Comparison of ENCODE assay signal across 9 mouse cellular contexts in the genomic region with DNA sequence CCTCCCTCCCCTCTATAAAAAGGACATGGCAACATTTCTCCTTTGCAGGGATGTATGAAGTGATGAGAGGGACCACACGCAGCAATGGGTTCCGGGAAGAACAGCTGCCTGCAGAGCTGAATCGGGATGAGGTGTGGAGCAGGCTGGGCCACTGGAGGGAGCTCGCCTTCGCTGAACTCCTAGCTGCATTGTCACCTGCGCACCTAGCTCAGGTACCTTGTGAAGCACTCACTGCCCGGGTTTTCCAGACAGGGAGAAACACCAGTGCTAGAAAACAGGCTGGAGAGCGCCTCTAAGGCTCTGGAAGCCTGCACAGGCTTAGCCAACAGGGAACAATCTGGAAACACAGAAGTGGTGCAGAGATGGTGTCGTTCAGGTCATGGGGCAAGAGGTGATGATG. TPM values are rescaled to one million over a fixed set of nuclear protein-coding genes. Genes with fewer than 3 reads are reported as not detected.
A peak's percentile ranks its signal among the peaks of the same experiment; 100 is the strongest.
DNase-seq lines count a peak whose midpoint lies in the region; ATAC-seq and TF ChIP-seq lines count a peak whose summit lies in the region.
"Had no signal": no experiment of that assay in that cellular context is flagged by ENCODE, and none has a peak within 500 bp of the region (broad histone marks: within the 10 kb centered on the region; RNA-seq: fewer than 3 reads in every experiment).

No protein-coding gene starts in this region.

- no peak overlapping the region for H3K27ac ChIP-seq in liver, embryonic 11.5 days (ENCODE audit: low read depth, low read length)
- no peak overlapping the region for H3K27ac ChIP-seq in liver, postnatal 0 days (ENCODE audit: low read depth)
- no peak overlapping the region for H3K27ac ChIP-seq in heart, embryonic 16.5 days (ENCODE audit: low read length)
- 0 out of 2 replicates have a peak overlapping the region, but pooled peaks have one; percentile 53 for H3K27ac ChIP-seq in neural tube, embryonic 12.5 days

- H3K36me3 ChIP-seq in liver, embryonic 11.5 days (ENCODE audit: control insufficient read depth, insufficient read depth, low read length) = no peaks in the 10 kb centered on the region
- H3K36me3 ChIP-seq in liver, postnatal 0 days (replicated peaks; ENCODE audit: insufficient read depth, low read length) = no peaks in the 10 kb centered on the region
- H3K36me3 ChIP-seq in heart, embryonic 16.5 days (ENCODE audit: control insufficient read depth, insufficient read depth) = no peaks in the 10 kb centered on the region
- no peaks in the 10 kb centered on the region for H3K36me3 ChIP-seq in neural tube, embryonic 12.5 days

- no peak for TF ChIP-seq EP300 in liver, postnatal 0 days (IDR thresholded peaks at IDR 0.05; ENCODE audit: low read depth)

- 13% methylated on average over 9 of the region's 9 CpGs for WGBS in liver, embryonic 11.5 days
- WGBS in liver, postnatal 0 days (ENCODE audit: insufficient replicate concordance) = 12% methylated on average over 9 of the region's 9 CpGs
- 7% methylated on average over 9 of the region's 9 CpGs for WGBS in heart, embryonic 16.5 days
- 8% methylated on average over 9 of the region's 9 CpGs for WGBS in neural tube, embryonic 12.5 days

- no peaks in the 10 kb centered on the region for H3K9me3 ChIP-seq in liver, embryonic 11.5 days (ENCODE audit: control insufficient read depth, low read length)
- H3K9me3 ChIP-seq in liver, postnatal 0 days (ENCODE audit: low read length) = no peaks in the 10 kb centered on the region
- no peaks in the 10 kb centered on the region for H3K9me3 ChIP-seq in heart, embryonic 16.5 days (replicated peaks; ENCODE audit: control insufficient read depth, low read length)
- no peaks in the 10 kb centered on the region for H3K9me3 ChIP-seq in neural tube, embryonic 12.5 days

- no peak overlapping the region for H3K9ac ChIP-seq in liver, embryonic 11.5 days (ENCODE audit: low read depth, low read length)
- H3K9ac ChIP-seq in liver, postnatal 0 days (replicated peaks) = no peak overlapping the region
- H3K9ac ChIP-seq in heart, embryonic 16.5 days (ENCODE audit: low read length) = no peak overlapping the region
- peak overlapping the region; percentile 58 for H3K9ac ChIP-seq in neural tube, embryonic 12.5 days

- no peak overlapping the region for H3K4me3 ChIP-seq in liver, embryonic 11.5 days (ENCODE audit: low read depth, low read length)
- H3K4me3 ChIP-seq in liver, postnatal 0 days (ENCODE audit: low read depth, low read length) = no peak overlapping the region
- H3K4me3 ChIP-seq in heart, embryonic 16.5 days (ENCODE audit: low read length) = peak overlapping the region; percentile 40; the same call in 1 of the 2 replicates
- H3K4me3 ChIP-seq in neural tube, embryonic 12.5 days = peak overlapping the region; percentile 5; the same call in 1 of the 2 replicates

- no peak for ATAC-seq in liver, embryonic 11.5 days (replicated peaks; ENCODE audit: low FRiP score)
- no peak for ATAC-seq in liver, postnatal 0 days
- no peak for ATAC-seq in heart, embryonic 16.5 days (replicated peaks; ENCODE audit: extremely low read depth, insufficient read depth, low FRiP score)
- peak; percentile 59 for ATAC-seq in neural tube, embryonic 12.5 days (ENCODE audit: low FRiP score, low read depth)
- no peak for ATAC-seq in megakaryocyte, adult 5-6 weeks (ENCODE audit: poor library complexity, severe bottlenecking)
- ATAC-seq in granulocyte monocyte progenitor cell, adult 5-6 weeks (replicated peaks; ENCODE audit: poor library complexity, severe bottlenecking) = no peak

- no peaks in the 10 kb centered on the region for H3K4me1 ChIP-seq in liver, embryonic 11.5 days (replicated peaks; ENCODE audit: control insufficient read depth, insufficient read depth, low read length)
- H3K4me1 ChIP-seq in liver, postnatal 0 days (ENCODE audit: insufficient read depth) = no peaks in the 10 kb centered on the region
- peaks cover 8% of the 10 kb centered on the region for H3K4me1 ChIP-seq in heart, embryonic 16.5 days (ENCODE audit: control insufficient read depth, insufficient read depth, low read length)
- H3K4me1 ChIP-seq in neural tube, embryonic 12.5 days = peaks cover 13% of the 10 kb centered on the region

- TF ChIP-seq CTCF in liver, postnatal 0 days (IDR thresholded peaks at IDR 0.05; ENCODE audit: low read depth) = no peak

- peaks cover 12% of the 10 kb centered on the region for H3K27me3 ChIP-seq in liver, embryonic 11.5 days (replicated peaks; ENCODE audit: control insufficient read depth, insufficient read depth, low read length)
- H3K27me3 ChIP-seq in liver, postnatal 0 days (ENCODE audit: insufficient read depth, low read length) = peaks cover 13% of the 10 kb centered on the region
- H3K27me3 ChIP-seq in heart, embryonic 16.5 days (ENCODE audit: control insufficient read depth, insufficient read depth, low read length) = peaks cover 15% of the 10 kb centered on the region
- no peaks in the 10 kb centered on the region for H3K27me3 ChIP-seq in neural tube, embryonic 12.5 days (replicated peaks)

- H3K4me2 ChIP-seq in liver, embryonic 11.5 days = peak overlapping the region; percentile 50; the same call in 1 of the 2 replicates
- H3K4me2 ChIP-seq in liver, postnatal 0 days (ENCODE audit: low read depth, low read length) = no peak overlapping the region
- H3K4me2 ChIP-seq in heart, embryonic 16.5 days (ENCODE audit: low read depth, low read length) = peak overlapping the region; percentile 66
- peak overlapping the region; percentile 60 for H3K4me2 ChIP-seq in neural tube, embryonic 12.5 days (replicated peaks)

- no peak for DNase-seq in liver, embryonic 11.5 days (ENCODE audit: low spot score)
- no peak for DNase-seq in liver, postnatal 0 days
- peak; percentile 47 for DNase-seq in cerebellum, adult 9-10 months
- DNase-seq in kidney, postnatal 4 days = peak; percentile 64 to 73

RNA-seq across cellular contexts. Expression of a gene that starts 38.6 kb away (rescaled TPM):
- polyA plus RNA-seq in liver, embryonic 11.5 days (2014; fragmentation: Nextera tagmentation; extraction: Ambion mirVana) = 0.53 and 0.62 TPM in 2 replicates
- 0.05 TPM in 1 of 2 replicates, not detected in the other for polyA plus RNA-seq in liver, postnatal 0 days (2015; fragmentation: Nextera tagmentation; extraction: Ambion mirVana)
- polyA plus RNA-seq in heart, embryonic 16.5 days (2015; fragmentation: Nextera tagmentation; extraction: Ambion mirVana) = 0.74 and 1.4 TPM in 2 replicates
- polyA plus RNA-seq in neural tube, embryonic 12.5 days (2016; fragmentation: Nextera tagmentation; extraction: Ambion mirVana) = 0.08 TPM in 1 of 2 replicates, not detected in the other
- total RNA-seq in megakaryocyte, adult 5-6 weeks (2015) = not detected in 2 replicates
- not detected in 2 replicates for total RNA-seq in megakaryocyte, adult 5-6 weeks (2017)
- total RNA-seq in granulocyte monocyte progenitor cell, adult 5-6 weeks (2014; fragmentation: Nextera tagmentation) = not detected in 2 replicates
- not detected in 2 replicates for total RNA-seq in granulocyte monocyte progenitor cell, adult 5-6 weeks (2017)
- total RNA-seq: left cerebral cortex, postnatal 10 days had no signal

RNA-seq across cellular contexts. Expression of a gene that starts 43.7 kb away (rescaled TPM):
- 96.7 and 114 TPM in 2 replicates for polyA plus RNA-seq in liver, embryonic 11.5 days (2014; fragmentation: Nextera tagmentation; extraction: Ambion mirVana)
- 30.1 and 32.9 TPM in 2 replicates for polyA plus RNA-seq in liver, postnatal 0 days (2015; fragmentation: Nextera tagmentation; extraction: Ambion mirVana)
- polyA plus RNA-seq in heart, embryonic 16.5 days (2015; fragmentation: Nextera tagmentation; extraction: Ambion mirVana) = 42.6 and 50.9 TPM in 2 replicates
- polyA plus RNA-seq in neural tube, embryonic 12.5 days (2016; fragmentation: Nextera tagmentation; extraction: Ambion mirVana) = 52.8 and 59.3 TPM in 2 replicates
- total RNA-seq in megakaryocyte, adult 5-6 weeks (2015) = 38.9 and 42.8 TPM in 2 replicates
- total RNA-seq in megakaryocyte, adult 5-6 weeks (2017) = 32.5 and 47.7 TPM in 2 replicates
- total RNA-seq in granulocyte monocyte progenitor cell, adult 5-6 weeks (2014; fragmentation: Nextera tagmentation) = 50.3 and 58.3 TPM in 2 replicates
- 75.1 and 78.0 TPM in 2 replicates for total RNA-seq in granulocyte monocyte progenitor cell, adult 5-6 weeks (2017)

Comparison
In these comparisons a context has a peak if more than half of its experiments do, and no peak if none do; other contexts are left out.
1. DNase-seq: peak in cerebellum, adult 9-10 months (single experiment) and kidney, postnatal 4 days (2 of 2); none in liver, embryonic 11.5 days (single experiment) and liver, postnatal 0 days (single experiment).
2. H3K4me3 ChIP-seq: peak in heart, embryonic 16.5 days (single experiment) and neural tube, embryonic 12.5 days (single experiment); none in liver, embryonic 11.5 days (single experiment) and liver, postnatal 0 days (single experiment).